Mouse (Mus musculus) left cerebral cortex, adult 9 months (tissue): Measurements from ENCODE around the gene Cnih2.
"Not testable (repeated sequence)": the region's sequence is repeated elsewhere in the genome, so short reads cannot be mapped to it uniquely, and the experiment has no call there.

Source experiments
- DNase-seq, 2 experiments: peaks; one replicate each; pipeline ENCODE4 v3.0.0; 2022; ENCODE audit warnings: low spot score in 2 of 2

The Cnih2 gene

DNA sequence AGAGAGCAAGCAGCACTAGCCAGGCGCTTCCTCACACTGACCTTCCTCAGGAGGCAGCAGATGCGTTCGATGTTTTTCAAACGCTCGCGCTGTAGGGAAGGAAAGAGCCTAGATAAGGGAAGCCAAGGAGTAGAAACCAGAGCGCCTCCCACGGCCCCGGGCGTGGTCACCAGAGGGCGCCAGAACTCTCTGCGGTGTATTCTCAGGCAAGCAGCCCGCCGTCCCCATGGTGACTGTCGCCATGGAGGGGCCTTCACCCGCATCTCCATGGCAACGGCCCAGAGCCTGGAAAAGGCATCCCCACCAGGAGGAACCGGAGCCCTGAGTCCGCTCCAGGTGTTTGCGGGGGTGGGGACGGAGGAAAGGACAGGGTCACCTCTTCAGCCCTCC, 4.1 kb downstream of the Cnih2 start:
- peak; percentile 91 to 98 for DNase-seq

DNA sequence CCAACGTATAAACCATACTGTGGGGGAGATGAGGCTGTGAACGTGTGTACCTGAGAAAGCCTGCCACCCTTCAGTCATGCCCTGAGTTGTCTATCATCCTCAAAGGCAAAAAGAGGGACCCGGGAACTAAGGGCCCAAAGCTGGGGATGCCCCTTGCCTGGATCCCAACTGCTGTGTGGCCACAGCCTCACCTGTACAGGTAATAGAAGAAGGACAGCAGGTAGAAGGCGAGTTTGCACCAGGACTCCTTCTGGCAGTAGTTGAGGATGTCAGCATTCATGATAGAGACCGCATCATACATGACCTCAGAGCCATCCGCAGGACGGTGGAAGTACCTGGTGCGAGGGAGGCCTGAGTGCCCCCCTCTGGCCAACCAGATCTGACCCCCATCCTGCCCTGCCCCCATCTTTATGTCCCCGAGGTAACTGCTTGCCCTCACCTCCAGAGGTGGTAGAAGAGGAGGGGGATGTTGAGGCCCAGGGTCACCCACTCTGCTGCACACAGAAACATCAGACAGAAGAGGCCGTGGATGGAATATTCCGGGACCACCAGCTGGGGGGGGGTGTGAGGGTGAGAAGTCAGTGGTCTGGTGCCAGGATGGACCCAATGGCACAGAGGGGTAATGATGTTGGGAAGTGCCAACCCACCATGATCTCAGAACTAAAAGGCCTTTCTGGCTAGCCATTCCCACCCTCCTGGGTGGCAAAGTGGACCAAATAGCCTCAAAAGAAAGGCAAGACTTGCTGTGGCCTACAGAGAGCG, 4.7 kb downstream of the Cnih2 start:
- no peak for DNase-seq

DNA sequence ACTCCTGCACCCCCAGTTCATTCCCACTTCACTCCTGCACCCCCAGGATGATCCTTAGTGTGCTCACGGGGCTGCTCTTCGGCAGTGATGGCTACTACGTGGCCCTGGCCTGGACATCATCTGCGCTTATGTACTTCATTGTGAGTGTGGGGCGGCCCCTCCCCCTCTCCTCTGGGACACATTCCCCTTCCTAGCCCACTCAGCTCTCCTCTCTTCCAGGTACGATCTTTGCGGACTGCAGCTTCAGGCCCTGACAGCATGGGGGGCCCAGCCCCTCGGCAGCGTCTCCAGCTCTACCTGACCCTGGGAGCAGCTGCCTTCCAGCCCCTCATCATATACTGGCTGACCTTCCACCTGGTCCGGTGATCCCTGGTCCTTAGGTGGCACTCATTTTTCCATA, 6.2 kb downstream of the Cnih2 start:
- DNase-seq, result no peak

- no peak for DNase-seq
Observed at GRCm38 (mm10) chr19:5089324-5089723, 9.0 kb downstream of the Cnih2 start.

DNA sequence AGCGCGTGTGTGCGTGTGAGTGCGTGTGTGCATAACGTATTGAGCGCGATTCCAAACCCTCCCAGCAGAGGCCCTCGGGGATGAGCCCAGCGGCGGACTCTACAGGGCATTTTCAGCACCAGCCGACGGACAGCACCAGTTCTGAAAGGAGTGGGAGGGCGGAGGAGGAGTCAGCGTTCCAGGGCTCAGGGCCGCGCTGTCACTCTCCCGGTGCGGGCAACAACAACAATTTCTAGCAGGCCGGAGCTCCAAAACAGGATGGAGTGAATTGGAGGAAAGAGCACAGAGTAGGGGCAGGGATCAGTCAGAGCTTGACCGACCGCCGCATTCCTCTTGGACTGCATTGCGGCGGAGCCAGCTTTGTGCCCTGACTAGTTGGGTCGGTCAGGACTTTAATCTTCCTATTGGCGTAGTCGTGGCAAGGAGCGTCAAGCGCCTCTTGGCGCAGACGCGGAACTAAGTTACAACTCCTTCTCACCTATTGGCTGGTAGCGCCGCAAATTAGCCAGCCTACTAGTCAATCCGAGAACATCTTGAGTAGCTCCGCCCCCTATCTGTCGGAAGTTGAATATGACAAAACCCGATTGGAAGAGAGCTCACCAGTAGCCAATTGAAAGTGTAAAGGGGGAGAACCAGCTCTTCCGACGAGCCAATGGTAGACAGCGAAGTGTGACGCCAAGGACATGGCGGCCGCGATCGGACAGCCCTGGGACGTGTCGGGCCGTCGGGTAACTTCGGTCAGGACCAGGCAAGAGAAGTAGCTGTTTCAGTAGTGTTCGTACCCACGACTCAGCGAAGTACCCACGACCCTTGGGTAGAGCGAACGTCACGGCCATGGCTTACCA, 10.2 kb downstream of the Cnih2 start, which contains the start of gene Yif1a:
Yif1a (plus strand) TSS at position 655 of the 845 bp plus-strand sequence.
- peak; percentile 98 for DNase-seq

DNA sequence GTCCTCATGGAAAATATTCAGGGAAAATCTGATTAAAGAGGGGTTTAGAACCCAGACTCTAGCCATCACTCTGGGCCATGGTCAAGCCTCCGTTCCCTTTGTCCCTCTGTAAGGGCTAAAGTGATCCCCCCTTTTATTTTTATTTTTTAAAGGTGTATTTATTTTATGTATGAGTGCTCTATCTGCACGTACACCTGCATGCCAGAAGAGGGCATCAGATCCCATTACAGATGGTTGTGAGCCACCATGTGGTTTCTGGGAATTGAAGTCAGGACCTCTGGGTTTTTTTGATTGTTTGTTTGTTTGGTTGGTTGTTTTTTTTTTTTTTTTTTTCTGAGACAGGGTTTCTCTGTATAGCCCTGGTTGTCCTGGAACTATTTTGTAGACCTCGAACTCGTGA, 11.8 kb downstream of the Cnih2 start:
- not testable (repeated sequence) for DNase-seq

GRCm38 (mm10) chr19:5085145-5085863, 13.0 kb downstream of the Cnih2 start, which contains the start of gene Tmem151a:
Tmem151a (minus strand) TSS chr19:5085531.
- peak in 1 of 2 experiments; percentile 34 for DNase-seq

GRCm38 (mm10) chr19:5084834-5085144, 13.5 kb downstream of the Cnih2 start:
- peak in 1 of 2 experiments; percentile 38 for DNase-seq

DNA sequence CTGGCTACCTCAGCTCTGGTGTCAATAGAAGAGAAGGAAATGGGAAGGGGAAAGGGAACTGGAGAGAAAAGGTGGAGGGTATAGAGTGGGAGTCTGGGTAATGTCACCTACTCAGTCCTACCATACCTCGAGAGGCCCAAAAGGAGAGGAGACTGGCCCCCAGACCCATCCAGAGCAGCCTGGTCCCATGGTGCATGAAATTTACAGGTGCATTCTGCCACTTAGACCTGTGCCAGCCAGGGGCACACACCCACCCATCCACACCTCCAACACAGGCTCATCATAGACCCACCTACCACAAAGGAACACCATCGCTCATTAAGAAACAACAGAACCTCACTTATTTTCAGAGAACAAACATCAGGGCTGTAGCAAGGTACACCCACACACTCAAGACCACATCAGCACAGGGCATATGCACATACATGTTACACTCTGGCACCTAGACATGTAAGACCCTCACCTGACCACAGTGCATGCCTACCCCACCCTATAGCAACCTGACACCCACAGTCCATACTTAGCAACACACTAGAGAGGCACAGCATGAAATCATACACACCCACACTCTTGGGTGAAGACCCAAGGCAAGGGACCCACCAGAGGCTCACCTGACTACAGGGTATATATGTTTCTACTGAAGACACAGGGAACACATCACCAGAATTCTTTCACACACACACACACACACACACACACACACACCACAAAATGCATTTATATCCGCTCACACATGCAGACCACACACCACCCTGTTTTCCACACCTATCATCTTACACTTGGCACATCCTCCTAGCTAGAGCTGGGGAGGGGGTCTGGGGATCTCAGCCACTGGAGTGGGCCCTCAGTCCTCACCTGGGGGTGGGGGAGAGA, 14.1 kb downstream of the Cnih2 start:
- DNase-seq, result peak in 1 of 2 experiments; percentile 31

DNA sequence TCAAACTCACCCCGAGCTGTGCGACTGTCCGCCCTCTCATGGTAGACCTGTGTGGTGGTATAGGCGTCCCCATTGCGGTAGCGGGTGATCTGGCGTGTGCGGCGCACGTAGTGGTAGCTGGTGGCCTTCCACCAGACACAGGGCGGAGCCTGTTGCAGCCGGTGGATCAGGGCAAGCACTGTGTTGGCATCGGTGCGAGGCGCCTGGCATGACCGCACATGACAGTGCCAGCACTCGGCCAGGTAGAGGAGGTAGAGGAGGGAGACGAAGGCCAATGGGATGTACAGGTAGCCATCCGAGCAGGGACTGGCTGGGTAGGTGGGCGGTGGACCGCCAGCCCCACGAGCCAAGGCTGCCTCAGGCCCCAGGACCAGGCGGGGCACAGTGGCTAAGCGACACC, 15.7 kb downstream of the Cnih2 start:
- peak in 1 of 2 experiments; percentile 14 for DNase-seq

- DNase-seq, result no peak
Observed at GRCm38 (mm10) chr19:5082005-5082404, 16.3 kb downstream of the Cnih2 start.

DNA sequence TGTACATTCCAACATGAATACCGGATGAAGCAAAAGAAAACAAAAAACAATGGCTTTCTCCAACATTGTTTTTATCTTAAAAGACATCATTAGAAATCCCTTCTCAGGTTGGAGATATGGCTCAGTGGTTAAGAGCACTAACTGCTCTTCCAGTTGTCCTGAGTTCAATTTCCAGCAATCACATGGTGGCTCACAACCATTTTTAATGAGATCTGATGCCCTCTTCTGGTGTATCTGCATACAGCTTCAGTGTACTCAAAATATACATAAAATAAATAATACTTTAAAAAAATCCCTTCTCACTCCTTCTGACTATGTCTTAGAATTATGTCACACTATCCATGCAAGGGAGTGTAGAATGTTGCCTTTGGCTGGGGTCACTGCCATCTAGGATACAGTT, 19.0 kb downstream of the Cnih2 start:
- DNase-seq, result no peak

- no peak for DNase-seq
Observed at GRCm38 (mm10) chr19:5073518-5073917, 24.8 kb downstream of the Cnih2 start.

DNA sequence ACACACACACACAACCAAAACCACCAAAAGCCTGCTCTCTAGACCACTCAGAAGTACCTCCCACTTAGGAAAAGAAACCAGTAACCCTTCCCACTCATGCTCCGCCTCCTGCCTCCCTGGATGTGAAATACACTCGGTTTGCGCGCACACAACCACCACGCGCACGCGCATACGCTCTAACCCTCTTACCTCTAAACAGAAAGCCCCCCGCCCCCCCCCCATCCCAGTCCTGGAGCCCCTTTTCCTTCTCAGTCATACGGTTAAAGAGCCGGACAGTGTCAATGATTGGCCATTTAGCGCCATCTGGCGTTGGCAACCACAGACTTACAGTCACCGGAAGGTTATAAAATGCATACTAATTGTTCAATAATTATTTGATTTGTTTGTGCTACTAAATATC, 25.3 kb downstream of the Cnih2 start:
- no peak for DNase-seq

- no peak for DNase-seq
Observed at GRCm38 (mm10) chr19:5072389-5073019, 25.8 kb downstream of the Cnih2 start.

GRCm38 (mm10) chr19:5071545-5072369, 26.6 kb downstream of the Cnih2 start:
- DNase-seq, result no peak

- no peak for DNase-seq
Observed at GRCm38 (mm10) chr19:5071077-5071476, 27.2 kb downstream of the Cnih2 start.

GRCm38 (mm10) chr19:5069978-5070377, 28.3 kb downstream of the Cnih2 start:
- DNase-seq, result no peak

- no peak for DNase-seq
Observed at GRCm38 (mm10) chr19:5069486-5069885, 28.8 kb downstream of the Cnih2 start.
